Mouse (Mus musculus): ENCODE measurements around the gene Ptger2. TPM values are rescaled to one million over a fixed set of nuclear protein-coding genes. Genes with fewer than 3 reads are reported as not detected.

The Ptger2 gene
- 0.11 TPM for polyA plus RNA-seq (2014; fragmentation: Illumina TruSeq; extraction: RNeasy Lipid Tissue Mini Kit (QIAGEN cat#74804); ENCODE audit: low read depth, low replicate concordance)

DNA sequence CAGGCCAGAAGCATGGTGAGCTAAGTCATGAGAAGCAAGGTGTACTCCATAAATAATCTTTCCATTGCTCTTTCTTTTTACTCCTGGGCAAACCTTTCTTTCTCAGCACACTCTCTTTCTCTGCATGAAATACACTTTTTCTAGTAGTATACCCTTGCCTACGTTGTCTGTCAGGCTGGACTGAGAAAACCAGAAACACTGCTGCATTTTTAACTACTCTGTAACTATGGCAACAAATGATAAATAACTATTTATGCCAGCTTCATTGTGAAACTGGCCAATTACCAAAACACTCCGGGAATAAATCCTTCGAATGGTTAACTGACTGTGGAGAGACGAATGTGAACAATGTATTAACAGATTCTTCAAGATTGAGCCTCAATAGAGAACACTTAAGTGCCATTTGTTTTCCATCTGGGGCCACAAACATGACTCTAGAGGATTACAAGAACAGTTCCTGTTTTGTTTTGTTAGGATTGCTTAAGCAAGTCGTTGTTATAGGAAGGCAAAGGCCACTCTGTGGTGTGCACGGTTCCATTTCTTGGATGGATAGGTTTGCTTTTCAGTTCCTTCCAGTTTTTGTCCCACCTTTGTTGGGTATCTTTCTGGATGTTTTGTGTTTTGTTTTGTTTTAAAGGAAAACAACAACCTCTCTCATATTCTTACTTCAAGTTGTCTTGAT, at the start of gene Ptger2:
Ptger2 (plus strand) TSS at position 522 of the 682 bp plus-strand sequence.

Other genes with a start within 250 kb of the Ptger2 start
- 8.8 TPM for gene Gm8267, start 237.9 kb upstream of the Ptger2 start, polyA plus RNA-seq (2014; fragmentation: Illumina TruSeq; extraction: RNeasy Lipid Tissue Mini Kit (QIAGEN cat#74804); ENCODE audit: low read depth, low replicate concordance)
- gene Ptgdr, start 128.8 kb upstream of the Ptger2 start, polyA plus RNA-seq (2014; fragmentation: Illumina TruSeq; extraction: RNeasy Lipid Tissue Mini Kit (QIAGEN cat#74804); ENCODE audit: low read depth, low replicate concordance), result 0.81 TPM
- gene Gpr137c, start 231.5 kb downstream of the Ptger2 start, polyA plus RNA-seq (2014; fragmentation: Illumina TruSeq; extraction: RNeasy Lipid Tissue Mini Kit (QIAGEN cat#74804); ENCODE audit: low read depth, low replicate concordance), result 5.7 TPM
- gene Txndc16, start 232.1 kb downstream of the Ptger2 start, polyA plus RNA-seq (2014; fragmentation: Illumina TruSeq; extraction: RNeasy Lipid Tissue Mini Kit (QIAGEN cat#74804); ENCODE audit: low read depth, low replicate concordance), result 54.4 TPM